Mouse (Mus musculus): ENCODE measurements around the gene Dnajb1. TPM values are rescaled to one million over a fixed set of nuclear protein-coding genes. Genes with fewer than 3 reads are reported as not detected.

The Dnajb1 gene
- polyA plus RNA-seq, 1 experiment: 23.9 TPM

GRCm38 (mm10) chr8:83638856-83639255 is 30.9 kb downstream of the Dnajb1 start:
- TF ChIP-seq POLR2A (IDR thresholded peaks at IDR 0.05; ENCODE audit: borderline replicate concordance, control insufficient read depth, low read depth, low read length) (no peak), CTCF (IDR thresholded peaks at IDR 0.05; ENCODE audit: control insufficient read depth, insufficient read depth, low read length) (no peak)
- H3K4me3 ChIP-seq (replicated peaks; ENCODE audit: control insufficient read depth, low read depth, low read length): no peak overlapping the region
- no peak overlapping the region for H3K27ac ChIP-seq (ENCODE audit: control insufficient read depth, insufficient read depth, low read depth, low read length, poor library complexity)
- no peaks in the 10 kb centered on the region for H3K4me1 ChIP-seq (ENCODE audit: control insufficient read depth, insufficient read depth, low read length)
- WGBS: 73% methylated on average over 4 of the region's 4 CpGs

GRCm38 (mm10) chr8:83639649-83640048 is 31.7 kb downstream of the Dnajb1 start:
- TF ChIP-seq POLR2A (IDR thresholded peaks at IDR 0.05; ENCODE audit: borderline replicate concordance, control insufficient read depth, low read depth, low read length): no peak
- Histone ChIP-seq H3K4me3 (replicated peaks; ENCODE audit: control insufficient read depth, low read depth, low read length) (no peak overlapping the region), H3K27ac (ENCODE audit: control insufficient read depth, insufficient read depth, low read depth, low read length, poor library complexity) (no peak overlapping the region), H3K4me1 (ENCODE audit: control insufficient read depth, insufficient read depth, low read length) (no peaks in the 10 kb centered on the region)
- WGBS: 31% methylated on average over 5 of the region's 5 CpGs

- Histone ChIP-seq H3K27ac (ENCODE audit: control insufficient read depth, insufficient read depth, low read depth, low read length, poor library complexity) (no peak overlapping the region), H3K4me1 (ENCODE audit: control insufficient read depth, insufficient read depth, low read length) (no peaks in the 10 kb centered on the region; the same call in none of the 2 replicates), H3K4me3 (replicated peaks; ENCODE audit: control insufficient read depth, low read depth, low read length) (no peak overlapping the region)
- TF ChIP-seq POLR2A (IDR thresholded peaks at IDR 0.05; ENCODE audit: borderline replicate concordance, control insufficient read depth, low read depth, low read length) (no peak), CTCF (IDR thresholded peaks at IDR 0.05; ENCODE audit: control insufficient read depth, insufficient read depth, low read length) (no peak)
- 98% methylated on average over 11 of the region's 11 CpGs for WGBS
Measured at GRCm38 (mm10) chr8:83647511-83647910, 39.5 kb downstream of the Dnajb1 start.

GRCm38 (mm10) chr8:83648031-83648430 is 40.0 kb downstream of the Dnajb1 start:
- 93% methylated on average over 4 of the region's 4 CpGs for WGBS
- TF ChIP-seq CTCF (IDR thresholded peaks at IDR 0.05; ENCODE audit: control insufficient read depth, insufficient read depth, low read length) (no peak), POLR2A (IDR thresholded peaks at IDR 0.05; ENCODE audit: borderline replicate concordance, control insufficient read depth, low read depth, low read length) (no peak)
- Histone ChIP-seq H3K27ac (ENCODE audit: control insufficient read depth, insufficient read depth, low read depth, low read length, poor library complexity) (no peak overlapping the region), H3K4me1 (ENCODE audit: control insufficient read depth, insufficient read depth, low read length) (no peaks in the 10 kb centered on the region; the same call in none of the 2 replicates), H3K4me3 (replicated peaks; ENCODE audit: control insufficient read depth, low read depth, low read length) (no peak overlapping the region)

- no peaks in the 10 kb centered on the region; the same call in none of the 2 replicates for H3K4me1 ChIP-seq (ENCODE audit: control insufficient read depth, insufficient read depth, low read length)
- no peak overlapping the region for H3K4me3 ChIP-seq (replicated peaks; ENCODE audit: control insufficient read depth, low read depth, low read length)
- H3K27ac ChIP-seq (ENCODE audit: control insufficient read depth, insufficient read depth, low read depth, low read length, poor library complexity): no peak overlapping the region
- WGBS: 88% methylated on average over 6 of the region's 6 CpGs
- no peak for TF ChIP-seq CTCF (IDR thresholded peaks at IDR 0.05; ENCODE audit: control insufficient read depth, insufficient read depth, low read length)
- TF ChIP-seq POLR2A (IDR thresholded peaks at IDR 0.05; ENCODE audit: borderline replicate concordance, control insufficient read depth, low read depth, low read length): no peak
Measured at GRCm38 (mm10) chr8:83649699-83650098, 41.7 kb downstream of the Dnajb1 start.

GRCm38 (mm10) chr8:83652030-83652743 is 44.2 kb downstream of the Dnajb1 start, which contains the start of gene Gipc1:
TSS of gene Gipc1 (plus strand) at chr8:83652677.
- Histone ChIP-seq H3K4me1 (ENCODE audit: control insufficient read depth, insufficient read depth, low read length) (no peaks in the 10 kb centered on the region; the same call in none of the 2 replicates), H3K27ac (ENCODE audit: control insufficient read depth, insufficient read depth, low read depth, low read length, poor library complexity) (peak within 1 kb of the TSS; percentile 53; the same call in 1 of the 2 replicates), H3K4me3 (replicated peaks; ENCODE audit: control insufficient read depth, low read depth, low read length) (peak within 1 kb of the TSS; percentile 77)
- 3% methylated on average over 50 of the region's 50 CpGs for WGBS
- TF ChIP-seq CTCF (IDR thresholded peaks at IDR 0.05; ENCODE audit: control insufficient read depth, insufficient read depth, low read length): no peak
- TF ChIP-seq POLR2A (IDR thresholded peaks at IDR 0.05; ENCODE audit: borderline replicate concordance, control insufficient read depth, low read depth, low read length): peak; percentile 67; the same call in 1 of the 2 replicates

- TF ChIP-seq CTCF (IDR thresholded peaks at IDR 0.05; ENCODE audit: control insufficient read depth, insufficient read depth, low read length) (no peak), POLR2A (IDR thresholded peaks at IDR 0.05; ENCODE audit: borderline replicate concordance, control insufficient read depth, low read depth, low read length) (no peak)
Measured at GRCm38 (mm10) chr8:83652744-83653661, 45.0 kb downstream of the Dnajb1 start.

GRCm38 (mm10) chr8:83653662-83654017 is 45.6 kb downstream of the Dnajb1 start:
- no peaks in the 10 kb centered on the region; the same call in 1 of the 2 replicates for H3K4me1 ChIP-seq (ENCODE audit: control insufficient read depth, insufficient read depth, low read length)
- 27% methylated on average over 10 of the region's 10 CpGs for WGBS

More at GRCm38 (mm10) chr8:83652744-83653661, 45.0 kb downstream of the Dnajb1 start:
- WGBS: under 1% methylated on average over 46 of the region's 46 CpGs
- Histone ChIP-seq H3K27ac (ENCODE audit: control insufficient read depth, insufficient read depth, low read depth, low read length, poor library complexity) (peak overlapping the region; percentile 53; the same call in 1 of the 2 replicates), H3K4me1 (ENCODE audit: control insufficient read depth, insufficient read depth, low read length) (no peaks in the 10 kb centered on the region; the same call in 1 of the 2 replicates), H3K4me3 (replicated peaks; ENCODE audit: control insufficient read depth, low read depth, low read length) (peak overlapping the region; percentile 77)

More at GRCm38 (mm10) chr8:83653662-83654017, 45.6 kb downstream of the Dnajb1 start:
- Histone ChIP-seq H3K4me3 (replicated peaks; ENCODE audit: control insufficient read depth, low read depth, low read length) (peak overlapping the region; percentile 77), H3K27ac (ENCODE audit: control insufficient read depth, insufficient read depth, low read depth, low read length, poor library complexity) (no peak overlapping the region)
- no peak for TF ChIP-seq POLR2A (IDR thresholded peaks at IDR 0.05; ENCODE audit: borderline replicate concordance, control insufficient read depth, low read depth, low read length)
- no peak for TF ChIP-seq CTCF (IDR thresholded peaks at IDR 0.05; ENCODE audit: control insufficient read depth, insufficient read depth, low read length)

Measured in bone marrow, adult 2 months (tissue).